Mouse (Mus musculus) gastrocnemius, postnatal 36 days (tissue): ENCODE data around the gene Wdr89. TPM values are rescaled to one million over a fixed set of nuclear protein-coding genes. Genes with fewer than 3 reads are reported as not detected.

ENCODE experiments used
- DNase-seq, 2 experiments: peaks; one replicate each; pipeline ENCODE4 v3.0.0; 2022
- intact Hi-C: fragments of 180-260 bp; cut with DNase I; formaldehyde crosslinking; loops from one replicate; pipeline ENCODE4 v1.15.1; 2025
- total RNA-seq, 2 experiments: library from RNA; stranded (reverse); gene quantifications; 2 replicates each; pipeline ENCODE4 v1.2.3; 2021

The Wdr89 gene
- total RNA-seq, 2 experiments from 2014 or later: 1.6 to 2.0 TPM

GRCm38 (mm10) chr12:75671759-75672315 lies 2.5 kb upstream of the Wdr89 start:
- intact Hi-C loops: no loop called here
- no peak for DNase-seq

GRCm38 (mm10) chr12:75670611-75671010 lies 1.3 kb upstream of the Wdr89 start:
- intact Hi-C loops: no loop called here
- DNase-seq: no peak

- no peak for DNase-seq
- intact Hi-C loops: no loop called here
Measured at GRCm38 (mm10) chr12:75668916-75669257, 450 bp downstream of the Wdr89 start.

- no peak for DNase-seq
- intact Hi-C loops: no loop called here
Measured at GRCm38 (mm10) chr12:75668221-75668620, 1.1 kb downstream of the Wdr89 start.

- intact Hi-C loops: no loop called here
- no peak for DNase-seq
Measured at GRCm38 (mm10) chr12:75666939-75667338, 2.4 kb downstream of the Wdr89 start.

- intact Hi-C loops: no loop called here
Measured at GRCm38 (mm10) chr12:75664516-75664810, 4.9 kb downstream of the Wdr89 start.

GRCm38 (mm10) chr12:75663646-75664515 lies 5.5 kb downstream of the Wdr89 start:
- no peak for DNase-seq
- intact Hi-C loops: no loop called here

More at GRCm38 (mm10) chr12:75664516-75664810, 4.9 kb downstream of the Wdr89 start:
- DNase-seq: no peak

GRCm38 (mm10) chr12:75662376-75662775 lies 7.0 kb downstream of the Wdr89 start:
- intact Hi-C loops: no loop called here
- no peak for DNase-seq

GRCm38 (mm10) chr12:75658403-75658802 lies 10.9 kb downstream of the Wdr89 start:
- DNase-seq: no peak
- intact Hi-C loops: no loop called here

GRCm38 (mm10) chr12:75656580-75656979 lies 12.8 kb downstream of the Wdr89 start:
- DNase-seq: no peak
- intact Hi-C loops: loop anchor here (2.0 kb wide), 1 partner anchor 192 kb away; no protein-coding TSS in a partner anchor

- intact Hi-C loops: loop anchor here (5.0 kb wide), 1 partner anchor 52 kb away; no protein-coding TSS in a partner anchor
- no peak for DNase-seq
Measured at GRCm38 (mm10) chr12:75654247-75654801, 15.0 kb downstream of the Wdr89 start.

GRCm38 (mm10) chr12:75649706-75650093 lies 19.6 kb downstream of the Wdr89 start:
- intact Hi-C loops: loop anchor here (5.0 kb wide), 1 partner anchor 47 kb away; no protein-coding TSS in a partner anchor
- DNase-seq: no peak

- intact Hi-C loops: no loop called here
Measured at GRCm38 (mm10) chr12:75649058-75649705, 20.2 kb downstream of the Wdr89 start.

GRCm38 (mm10) chr12:75648281-75648680 lies 21.1 kb downstream of the Wdr89 start:
- intact Hi-C loops: no loop called here
- DNase-seq: no peak

More at GRCm38 (mm10) chr12:75649058-75649705, 20.2 kb downstream of the Wdr89 start:
- DNase-seq: no peak

- no peak for DNase-seq
- intact Hi-C loops: no loop called here
Measured at GRCm38 (mm10) chr12:75647663-75648062, 21.7 kb downstream of the Wdr89 start.

- intact Hi-C loops: no loop called here
- no peak for DNase-seq
Measured at GRCm38 (mm10) chr12:75645780-75646179, 23.6 kb downstream of the Wdr89 start.

GRCm38 (mm10) chr12:75641726-75642125 lies 27.6 kb downstream of the Wdr89 start:
- intact Hi-C loops: no loop called here
- DNase-seq: no peak

GRCm38 (mm10) chr12:75638345-75638744 lies 31.0 kb downstream of the Wdr89 start:
- no peak for DNase-seq
- intact Hi-C loops: no loop called here

- no peak for DNase-seq
- intact Hi-C loops: no loop called here
Measured at GRCm38 (mm10) chr12:75637103-75637502, 32.2 kb downstream of the Wdr89 start.

- intact Hi-C loops: no loop called here
- no peak for DNase-seq
Measured at GRCm38 (mm10) chr12:75635771-75636430, 33.4 kb downstream of the Wdr89 start.

- DNase-seq: no peak
- intact Hi-C loops: no loop called here
Measured at GRCm38 (mm10) chr12:75629618-75630017, 39.7 kb downstream of the Wdr89 start.
